In the genomic region with DNA sequence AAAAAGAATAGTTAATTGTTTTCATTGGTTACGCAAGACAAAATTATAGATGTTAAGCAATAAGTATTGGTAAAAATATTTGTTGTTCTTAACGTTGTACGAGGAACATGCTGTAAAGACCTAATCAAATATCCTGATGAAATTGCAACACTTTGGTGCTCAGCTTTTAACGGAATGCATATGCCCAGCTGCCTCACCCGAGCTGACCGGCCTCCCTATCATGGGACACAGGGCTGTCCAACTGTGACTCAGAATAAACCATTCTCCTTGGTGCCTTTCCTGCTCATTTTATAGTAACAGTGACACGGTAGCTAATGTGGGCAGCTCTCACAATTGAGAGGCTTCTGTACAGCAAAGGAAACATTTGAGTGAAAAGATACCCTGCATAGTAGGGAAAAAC, we compare ENCODE assay signal across 8 mouse cellular contexts. TPM values are rescaled to one million over a fixed set of nuclear protein-coding genes. Genes with fewer than 3 reads are reported as not detected.
A peak's percentile ranks its signal among the peaks of the same experiment; 100 is the strongest.
DNase-seq lines count a peak whose midpoint lies in the region; ATAC-seq and TF ChIP-seq lines count a peak whose summit lies in the region.

No protein-coding gene starts in this region.

- no peaks in the 10 kb centered on the region for H3K9me3 ChIP-seq in forebrain, embryonic 12.5 days
- no peaks in the 10 kb centered on the region for H3K9me3 ChIP-seq in intestine, embryonic 16.5 days (ENCODE audit: control insufficient read depth, low read length)
- H3K9me3 ChIP-seq in neural tube, embryonic 13.5 days: no peaks in the 10 kb centered on the region

- ATAC-seq in forebrain, embryonic 12.5 days (ENCODE audit: low FRiP score): no peak
- no peak for ATAC-seq in intestine, embryonic 16.5 days
- ATAC-seq in neural tube, embryonic 13.5 days (ENCODE audit: low read depth): no peak

- H3K27me3 ChIP-seq in forebrain, embryonic 12.5 days: no peaks in the 10 kb centered on the region
- H3K27me3 ChIP-seq in intestine, embryonic 16.5 days (replicated peaks; ENCODE audit: control insufficient read depth, insufficient read depth, low read length): no peaks in the 10 kb centered on the region
- no peaks in the 10 kb centered on the region for H3K27me3 ChIP-seq in neural tube, embryonic 13.5 days

- no peaks in the 10 kb centered on the region for H3K36me3 ChIP-seq in forebrain, embryonic 12.5 days (replicated peaks)
- H3K36me3 ChIP-seq in intestine, embryonic 16.5 days (ENCODE audit: control insufficient read depth, insufficient read depth, low read length): no peaks in the 10 kb centered on the region
- no peaks in the 10 kb centered on the region for H3K36me3 ChIP-seq in neural tube, embryonic 13.5 days

- peak overlapping the region; percentile 83 for H3K4me3 ChIP-seq in left cerebral cortex, adult 2 months
- no peak overlapping the region; the same call in 1 of the 2 replicates for H3K4me3 ChIP-seq in forebrain, embryonic 12.5 days (replicated peaks)
- H3K4me3 ChIP-seq in intestine, embryonic 16.5 days (ENCODE audit: low read length): peak overlapping the region; percentile 9; the same call in 1 of the 2 replicates
- H3K4me3 ChIP-seq in neural tube, embryonic 13.5 days: peak overlapping the region; percentile 93; the same call in 1 of the 2 replicates

- H3K4me2 ChIP-seq in forebrain, embryonic 12.5 days: 0 out of 2 replicates have a peak overlapping the region, but pooled peaks have one; percentile 8
- H3K4me2 ChIP-seq in intestine, embryonic 16.5 days (ENCODE audit: low read depth, low read length): 0 out of 2 replicates have a peak overlapping the region, but pooled peaks have one; percentile 14
- H3K4me2 ChIP-seq in neural tube, embryonic 13.5 days: peak overlapping the region; percentile 70

- 73% methylated on average over 7 of the region's 7 CpGs for WGBS in forebrain, embryonic 12.5 days
- 68% methylated on average over 7 of the region's 7 CpGs for WGBS in intestine, embryonic 16.5 days
- WGBS in neural tube, embryonic 13.5 days: 61% methylated on average over 7 of the region's 7 CpGs

- no peak for DNase-seq in left cerebral cortex, adult 2 months (ENCODE audit: extremely low spot score in 1 of 2, low spot score in 2 of 2)
- no peak for DNase-seq in left cerebral cortex, postnatal 25 days (ENCODE audit: low spot score in 2 of 2)
- DNase-seq in retina, embryonic 14.5 days (ENCODE audit: low spot score): no peak
- DNase-seq in kidney, adult 11 months: no peak
- no peak for DNase-seq in gastrocnemius, postnatal 36 days

- no peak for TF ChIP-seq CTCF in left cerebral cortex, adult 2 months (IDR thresholded peaks at IDR 0.05)

- peaks cover 22% of the 10 kb centered on the region for H3K4me1 ChIP-seq in forebrain, embryonic 12.5 days
- H3K4me1 ChIP-seq in intestine, embryonic 16.5 days (ENCODE audit: control insufficient read depth, insufficient read depth, low read length): peaks cover 7% of the 10 kb centered on the region
- peaks cover 29% of the 10 kb centered on the region for H3K4me1 ChIP-seq in neural tube, embryonic 13.5 days (replicated peaks)

- no peak overlapping the region for H3K27ac ChIP-seq in left cerebral cortex, adult 2 months
- no peak overlapping the region for H3K27ac ChIP-seq in forebrain, embryonic 12.5 days
- H3K27ac ChIP-seq in intestine, embryonic 16.5 days (ENCODE audit: low read length): no peak overlapping the region
- H3K27ac ChIP-seq in neural tube, embryonic 13.5 days (replicated peaks): no peak overlapping the region

- H3K9ac ChIP-seq in forebrain, embryonic 12.5 days: no peak overlapping the region
- H3K9ac ChIP-seq in intestine, embryonic 16.5 days (ENCODE audit: low read depth, low read length): no peak overlapping the region
- peak overlapping the region; percentile 45; the same call in 1 of the 2 replicates for H3K9ac ChIP-seq in neural tube, embryonic 13.5 days

- intact Hi-C loops in left cerebral cortex, adult 2 months (cut with DNase I): loop anchor here (2.0 kb wide), 1 partner anchor 108 kb away; a partner anchor contains a TSS
- intact Hi-C loops in left cerebral cortex, postnatal 25 days (cut with DNase I): loop anchor here (5.0 kb wide), 1 partner anchor 109 kb away; a partner anchor contains a TSS
- intact Hi-C loops in gastrocnemius, postnatal 36 days (cut with DNase I): no loop called here

RNA-seq across cellular contexts. Expression of a gene that starts 0.9 kb away (rescaled TPM):
- 10 to 100 TPM; 27.2 to 30.5 TPM for total RNA-seq in left cerebral cortex, adult 2 months (2021)
- 10 to 100 TPM; 20.9 to 26.4 TPM for total RNA-seq in left cerebral cortex, postnatal 25 days (2021)
- polyA plus RNA-seq in forebrain, embryonic 12.5 days (2016; fragmentation: Nextera tagmentation; extraction: Ambion mirVana): 56.9 and 58.2 TPM in 2 replicates
- polyA plus RNA-seq in intestine, embryonic 16.5 days (2015; fragmentation: Nextera tagmentation; extraction: Ambion mirVana): 32.1 and 35.1 TPM in 2 replicates
- 57.2 and 60.2 TPM in 2 replicates for polyA plus RNA-seq in neural tube, embryonic 13.5 days (2015; fragmentation: Nextera tagmentation; extraction: Ambion mirVana)
- 1 to 10 TPM; 1.7 to 2.0 TPM for total RNA-seq in gastrocnemius, postnatal 36 days (2021)

RNA-seq across cellular contexts. Expression of a gene that starts 1.1 kb away (rescaled TPM):
- 10 to 100 TPM in 1 of 2 experiments, 1 to 10 TPM in 1; 8.8 to 10.5 TPM for total RNA-seq in left cerebral cortex, adult 2 months (2021)
- total RNA-seq in left cerebral cortex, postnatal 25 days (2021): 10 to 100 TPM; 10.6 to 10.8 TPM
- polyA plus RNA-seq in forebrain, embryonic 12.5 days (2016; fragmentation: Nextera tagmentation; extraction: Ambion mirVana): 20.3 and 21.8 TPM in 2 replicates
- 13.9 and 15.4 TPM in 2 replicates for polyA plus RNA-seq in intestine, embryonic 16.5 days (2015; fragmentation: Nextera tagmentation; extraction: Ambion mirVana)
- polyA plus RNA-seq in neural tube, embryonic 13.5 days (2015; fragmentation: Nextera tagmentation; extraction: Ambion mirVana): 18.1 and 18.5 TPM in 2 replicates
- 1 to 10 TPM; 2.9 to 3.1 TPM for total RNA-seq in gastrocnemius, postnatal 36 days (2021)

Comparison
In these comparisons a context has a peak if more than half of its experiments do, and no peak if none do; other contexts are left out.
1. H3K4me2 ChIP-seq: peak in every context shown above with its lines; median percentile 70 in neural tube, embryonic 13.5 days; 14 in intestine, embryonic 16.5 days; 8 in forebrain, embryonic 12.5 days.
2. RNA of a gene that starts 0.9 kb away (total RNA-seq): 27.2 to 30.5 TPM in left cerebral cortex, adult 2 months and 20.9 to 26.4 TPM in left cerebral cortex, postnatal 25 days; 1.7 to 2.0 TPM in gastrocnemius, postnatal 36 days; every median in the first group is over 4 times any median in the second.